Mouse (Mus musculus) midbrain, embryonic 13.5 days (tissue): ENCODE measurements around the gene Hcrt. TPM values are rescaled to one million over a fixed set of nuclear protein-coding genes. Genes with fewer than 3 reads are reported as not detected.

Experiments used
- ATAC-seq: fragments of 200-750 bp; cut with Nextera tagmentation; 2 replicates; pipeline ENCODE4 v1.8.0; 2017; ENCODE audit warnings: mild to moderate bottlenecking, moderate TSS enrichment, moderate library complexity
- H3K27ac ChIP-seq: fragments of 300-500 bp; sonication (generic); 2 replicates; pipeline ENCODE4 v1.5.1; 2015; ENCODE audit warnings: inconsistent platforms, mild to moderate bottlenecking, moderate library complexity
- H3K27me3 ChIP-seq: fragments of 300-500 bp; sonication (generic); 2 replicates; pipeline ENCODE4 v1.6.1; 2015; ENCODE audit warnings: mild to moderate bottlenecking, inconsistent platforms
- H3K36me3 ChIP-seq: fragments of 300-500 bp; sonication (generic); 2 replicates; pipeline ENCODE4 v1.6.1; 2015; ENCODE audit warnings: mild to moderate bottlenecking, inconsistent platforms
- H3K4me1 ChIP-seq: fragments of 300-500 bp; sonication (generic); replicated peaks from 2 replicates; pipeline ENCODE4 v1.6.1; 2015; ENCODE audit warnings: inconsistent platforms
- H3K4me2 ChIP-seq: fragments of 300-500 bp; sonication (generic); replicated peaks from 2 replicates; pipeline ENCODE4 v1.6.1; 2015; ENCODE audit warnings: moderate library complexity, mild to moderate bottlenecking, inconsistent platforms
- H3K4me3 ChIP-seq: fragments of 300-500 bp; sonication (generic); replicated peaks from 2 replicates; pipeline ENCODE4 v1.5.1; 2015; ENCODE audit warnings: mild to moderate bottlenecking, inconsistent platforms
- H3K9ac ChIP-seq: fragments of 300-500 bp; sonication (generic); replicated peaks from 2 replicates; pipeline ENCODE4 v1.6.1; 2015; ENCODE audit warnings: mild to moderate bottlenecking, inconsistent platforms
- H3K9me3 ChIP-seq: fragments of 300-500 bp; sonication (generic); 2 replicates; pipeline ENCODE4 v1.6.1; 2016; ENCODE audit warnings: mild to moderate bottlenecking, inconsistent platforms
- WGBS: fragments of 180-500 bp; shearing (Covaris S2); methylation state at CpG from one replicate; pipeline ENCODE4 v1.1.7; 2015; 5-methylcytosine and 5-hydroxymethylcytosine counted together
- polyA plus RNA-seq: library from polyadenylated mRNA; unstranded; fragments of >200 nt; fragmentation: Nextera tagmentation; extraction: Ambion mirVana; gene quantifications from 2 replicates; pipeline ENCODE4 v1.2.1, GENCODE M21; 2015

Gene Hcrt
- polyA plus RNA-seq, 1 experiment from 2014 or later = 0.30 TPM

DNA sequence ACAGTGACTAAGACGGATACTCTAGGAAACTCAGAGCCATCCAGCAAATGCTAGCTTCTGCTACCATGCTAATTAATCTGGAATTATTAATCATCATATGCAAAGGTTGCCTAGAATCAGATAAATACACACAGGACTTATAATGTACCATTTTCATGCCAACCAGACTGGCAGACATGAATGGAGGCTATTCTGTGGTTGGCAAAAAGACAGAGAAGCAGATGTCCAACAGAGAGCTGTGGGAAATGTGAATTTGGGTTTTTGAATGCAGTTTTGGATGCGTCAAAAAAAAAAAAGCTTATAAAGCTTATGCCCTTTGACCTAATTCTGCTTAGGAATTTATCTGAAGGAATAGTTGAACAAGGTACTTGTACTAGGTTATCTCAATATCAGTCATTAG is 23.0 kb upstream of the Hcrt start:
- H3K27ac ChIP-seq = no peak overlapping the region
- H3K36me3 ChIP-seq = peaks cover 62% of the 10 kb centered on the region
- H3K9ac ChIP-seq = no peak overlapping the region
- no peak overlapping the region for H3K4me3 ChIP-seq
- no peaks in the 10 kb centered on the region for H3K27me3 ChIP-seq
- H3K4me2 ChIP-seq = no peak overlapping the region
- 91% methylated on average over 2 of the region's 2 CpGs for WGBS
- no peaks in the 10 kb centered on the region for H3K4me1 ChIP-seq
- ATAC-seq = no peak
- no peaks in the 10 kb centered on the region for H3K9me3 ChIP-seq

DNA sequence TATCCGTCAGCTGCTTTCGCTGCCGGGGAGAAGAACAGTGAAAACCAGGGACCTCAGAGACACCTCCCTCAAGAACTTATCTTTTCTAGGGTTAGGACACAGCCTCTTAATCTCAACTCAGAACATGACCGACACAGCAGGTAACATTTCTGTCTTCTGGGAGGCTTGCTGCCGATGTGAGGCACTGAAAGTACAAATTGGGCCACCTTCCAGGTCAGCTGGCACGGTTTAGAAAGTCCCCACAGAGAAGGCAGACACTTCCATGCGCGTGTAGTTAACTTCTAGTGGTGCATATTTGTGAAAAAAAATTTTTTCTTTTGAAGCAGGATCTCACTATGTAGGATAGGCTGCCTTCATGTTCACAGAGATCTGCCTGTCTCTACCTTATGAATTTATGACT is 21.6 kb upstream of the Hcrt start:
- no peak for ATAC-seq
- 88% methylated on average over 8 of the region's 8 CpGs for WGBS
- Histone ChIP-seq H3K4me1 (no peaks in the 10 kb centered on the region), H3K4me2 (no peak overlapping the region), H3K36me3 (peaks cover 62% of the 10 kb centered on the region), H3K9ac (no peak overlapping the region), H3K9me3 (no peaks in the 10 kb centered on the region), H3K27me3 (no peaks in the 10 kb centered on the region), H3K4me3 (no peak overlapping the region), H3K27ac (no peak overlapping the region)

DNA sequence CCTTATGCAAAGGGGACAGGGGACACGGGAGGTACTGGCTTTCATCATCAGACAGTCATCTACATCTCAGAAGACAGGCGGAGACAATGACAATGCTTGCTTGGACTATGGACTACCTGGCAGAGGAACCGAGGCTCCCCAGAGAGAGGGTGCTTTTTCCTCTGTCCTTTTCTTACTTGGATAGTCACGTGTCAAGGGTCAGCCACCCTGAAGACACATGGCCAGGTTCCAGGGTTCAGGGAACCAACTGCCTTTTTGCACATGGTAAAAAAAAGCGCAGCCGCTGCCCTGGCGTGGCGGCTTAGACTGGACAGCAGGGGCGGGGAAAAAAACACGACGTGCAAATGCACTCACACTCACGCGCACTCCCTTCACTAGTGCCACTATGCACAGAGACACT is 19.8 kb upstream of the Hcrt start:
- WGBS = 90% methylated on average over 13 of the region's 13 CpGs
- Histone ChIP-seq H3K36me3 (peaks cover 53% of the 10 kb centered on the region), H3K27ac (no peak overlapping the region), H3K9ac (no peak overlapping the region), H3K4me2 (no peak overlapping the region), H3K4me1 (no peaks in the 10 kb centered on the region), H3K27me3 (no peaks in the 10 kb centered on the region), H3K9me3 (no peaks in the 10 kb centered on the region), H3K4me3 (no peak overlapping the region)
- ATAC-seq = no peak

DNA sequence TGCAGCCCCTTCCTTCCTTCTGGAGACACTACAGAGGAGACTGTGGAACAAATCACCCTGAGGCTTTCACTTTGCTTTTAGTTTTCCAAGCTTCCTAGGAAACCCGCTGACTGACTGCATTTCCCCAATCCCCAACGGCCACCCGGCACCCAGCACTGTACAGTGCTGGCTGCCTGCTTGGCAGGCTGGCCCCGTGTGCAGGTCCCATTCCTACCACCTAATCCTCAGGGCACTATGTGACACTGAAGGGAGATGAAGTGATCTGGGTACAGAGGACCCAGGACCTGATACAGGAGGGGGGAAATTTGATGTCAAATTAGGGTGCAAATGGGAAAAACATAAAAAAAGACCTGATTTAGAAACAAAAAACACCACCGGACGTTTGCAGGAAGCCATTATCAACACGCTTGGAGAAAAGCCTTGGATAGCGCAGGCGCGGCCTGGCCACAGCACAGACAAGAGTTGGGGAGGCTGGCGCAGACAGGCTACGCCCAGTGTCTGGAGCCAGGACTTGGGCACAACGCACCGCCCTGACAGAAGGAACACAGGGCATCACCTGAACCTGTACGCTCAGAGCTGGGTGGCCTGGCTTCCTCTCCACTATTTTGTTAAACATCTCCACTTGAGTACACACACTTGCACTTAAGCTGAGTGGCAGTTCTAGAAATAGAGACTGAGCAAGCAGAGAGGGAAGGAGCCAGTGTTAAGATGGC is 19.2 kb upstream of the Hcrt start:
- Histone ChIP-seq H3K4me1 (no peaks in the 10 kb centered on the region), H3K4me2 (no peak overlapping the region), H3K9me3 (no peaks in the 10 kb centered on the region), H3K36me3 (peaks cover 46% of the 10 kb centered on the region), H3K27me3 (no peaks in the 10 kb centered on the region), H3K9ac (no peak overlapping the region), H3K27ac (no peak overlapping the region), H3K4me3 (no peak overlapping the region)
- ATAC-seq = no peak
- WGBS = 91% methylated on average over 15 of the region's 15 CpGs

DNA sequence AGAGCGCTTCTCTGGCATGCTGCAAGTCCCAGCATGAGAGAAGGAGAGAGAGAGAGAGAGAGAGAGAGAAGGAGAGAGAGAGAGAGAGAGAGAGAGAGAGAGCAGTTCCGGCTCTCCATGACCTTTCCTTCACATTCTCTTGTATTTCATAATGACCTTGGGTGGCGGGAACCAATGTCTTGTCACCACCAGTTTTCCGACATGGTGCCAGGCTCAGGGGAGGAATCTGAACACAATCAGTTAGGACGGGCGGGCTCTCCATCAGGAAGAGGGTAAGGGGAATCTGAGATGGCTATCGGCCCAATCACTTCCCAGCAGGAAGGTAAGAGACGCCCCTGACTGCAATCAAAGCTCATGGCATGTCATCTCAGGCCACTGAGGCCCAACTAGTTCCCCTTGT is 17.5 kb upstream of the Hcrt start:
- Histone ChIP-seq H3K27me3 (no peaks in the 10 kb centered on the region), H3K4me1 (no peaks in the 10 kb centered on the region), H3K4me3 (no peak overlapping the region), H3K9me3 (no peaks in the 10 kb centered on the region), H3K9ac (no peak overlapping the region), H3K36me3 (peaks cover 38% of the 10 kb centered on the region), H3K4me2 (no peak overlapping the region), H3K27ac (no peak overlapping the region)
- 88% methylated on average over 8 of the region's 8 CpGs for WGBS
- no peak for ATAC-seq

DNA sequence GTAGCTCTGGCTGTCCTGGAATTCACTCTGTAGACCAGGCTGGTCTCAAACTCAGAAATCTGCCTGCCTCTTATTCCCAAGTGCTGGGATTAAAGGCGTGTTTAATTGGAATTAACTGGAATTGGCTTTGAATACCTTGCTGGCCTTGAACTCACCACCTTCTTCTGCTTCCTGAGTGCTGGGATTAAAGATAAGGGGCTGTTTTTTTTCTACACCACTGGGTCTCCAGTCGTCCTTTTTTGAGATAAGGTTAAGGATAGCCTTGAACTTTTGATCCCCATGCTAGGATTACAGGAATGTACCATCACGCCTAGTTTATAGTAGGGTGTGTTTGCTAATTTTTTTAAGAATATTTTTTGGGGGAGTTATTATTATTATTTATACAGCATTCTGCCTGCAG is 15.3 kb upstream of the Hcrt start:
- Histone ChIP-seq H3K4me1 (no peaks in the 10 kb centered on the region), H3K9me3 (no peaks in the 10 kb centered on the region), H3K27ac (no peak overlapping the region), H3K9ac (no peak overlapping the region), H3K36me3 (peaks cover 28% of the 10 kb centered on the region), H3K4me2 (no peak overlapping the region), H3K4me3 (no peak overlapping the region), H3K27me3 (no peaks in the 10 kb centered on the region)
- WGBS = 81% methylated on average over 3 of the region's 3 CpGs
- ATAC-seq = no peak

DNA sequence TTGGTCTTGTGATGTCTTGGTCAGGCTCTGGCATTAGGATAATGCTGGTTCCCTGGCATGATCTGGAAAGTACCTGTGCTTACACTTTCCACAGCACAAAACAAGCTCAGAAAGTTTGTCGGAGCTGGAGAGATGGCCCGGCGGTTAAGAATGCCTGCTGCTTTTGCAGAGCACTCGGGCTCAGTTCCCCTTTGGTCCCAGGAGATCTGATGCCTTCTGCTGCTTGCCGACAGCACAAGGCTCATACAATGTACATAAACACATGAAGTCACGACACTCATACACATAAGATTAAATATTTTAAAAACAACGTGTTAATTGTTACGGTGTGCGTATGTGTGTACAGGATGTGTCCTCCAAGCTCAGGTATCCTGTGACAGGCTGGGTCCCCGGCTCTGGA is 13.2 kb upstream of the Hcrt start:
- Histone ChIP-seq H3K27ac (no peak overlapping the region), H3K4me3 (no peak overlapping the region), H3K36me3 (0 out of 2 replicates have a peak, but pooled peaks cover 10% of the 10 kb centered on the region), H3K27me3 (no peaks in the 10 kb centered on the region), H3K9ac (no peak overlapping the region), H3K9me3 (no peaks in the 10 kb centered on the region), H3K4me1 (0 out of 2 replicates have a peak, but pooled peaks cover 2% of the 10 kb centered on the region), H3K4me2 (no peak overlapping the region)
- no peak for ATAC-seq
- 83% methylated on average over 10 of the region's 10 CpGs for WGBS

DNA sequence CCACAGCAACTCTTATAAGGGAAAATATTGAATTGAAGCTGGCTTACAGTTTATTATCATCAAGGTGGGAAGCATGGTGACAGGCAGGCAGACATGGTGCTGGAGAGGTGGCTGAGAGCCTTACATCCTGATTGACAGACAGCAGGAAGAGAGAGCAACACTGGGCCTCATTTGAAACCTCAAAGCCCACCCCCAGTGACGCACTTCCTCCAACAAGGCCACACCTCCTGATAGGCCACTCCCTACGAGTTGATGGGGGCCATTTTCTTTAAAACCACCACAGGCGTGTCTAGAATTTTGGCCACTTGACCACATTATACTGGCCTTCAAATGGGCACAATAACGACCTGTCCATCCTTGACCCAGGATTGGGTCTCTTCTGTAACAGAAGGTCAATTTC is 11.5 kb upstream of the Hcrt start:
- H3K27ac ChIP-seq = no peak overlapping the region
- H3K9me3 ChIP-seq = no peaks in the 10 kb centered on the region
- 0 out of 2 replicates have a peak, but pooled peaks cover 1% of the 10 kb centered on the region for H3K36me3 ChIP-seq
- no peaks in the 10 kb centered on the region for H3K27me3 ChIP-seq
- no peak overlapping the region for H3K4me2 ChIP-seq
- peaks cover 8% of the 10 kb centered on the region; the same call in 1 of the 2 replicates for H3K4me1 ChIP-seq
- no peak overlapping the region for H3K4me3 ChIP-seq
- no peak for ATAC-seq
- H3K9ac ChIP-seq = no peak overlapping the region
- WGBS = 80% methylated on average over 4 of the region's 4 CpGs

DNA sequence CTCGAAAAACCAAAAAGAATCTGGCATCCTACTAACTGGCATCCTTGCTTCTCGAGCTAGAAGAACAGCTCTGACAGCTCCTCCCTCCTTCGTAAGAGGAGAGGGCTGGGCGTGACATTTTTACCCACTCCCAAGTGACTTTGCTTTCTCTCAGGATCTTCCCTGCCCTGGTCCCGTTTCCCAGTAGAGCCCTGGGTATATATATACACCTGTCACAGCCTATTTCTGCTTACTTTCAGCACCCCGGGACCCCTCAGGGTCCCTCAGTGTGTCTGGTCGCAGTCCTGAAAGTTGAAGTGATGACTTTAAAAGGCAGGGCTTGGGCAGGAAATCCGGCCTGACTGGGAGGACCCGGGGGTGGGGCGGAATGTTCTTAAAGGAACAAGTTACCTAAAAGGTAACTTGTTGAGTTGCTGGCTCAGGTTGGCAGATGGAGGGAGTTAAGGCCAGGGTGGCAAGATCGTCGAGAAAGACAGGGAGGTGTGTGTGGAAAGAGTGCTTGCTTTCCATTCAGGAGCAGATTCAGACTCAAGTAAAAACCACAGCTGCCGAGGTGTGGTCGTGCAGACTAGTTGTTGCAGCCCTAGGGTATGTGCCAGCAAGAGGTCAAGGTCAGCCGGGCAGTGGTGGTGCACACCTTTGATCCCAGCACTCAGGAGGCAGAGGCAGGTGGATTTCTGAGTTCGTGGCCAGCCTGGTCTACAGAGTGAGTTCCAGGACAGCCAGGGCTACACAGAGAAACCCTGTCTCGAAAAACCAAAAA is 8.1 kb upstream of the Hcrt start, which contains the start of gene Ghdc:
TSS of gene Ghdc (minus strand) at position 312 of the 763 bp plus-strand sequence.
- WGBS = 23% methylated on average over 17 of the region's 17 CpGs
- no peak for ATAC-seq
- no peak within 1 kb of the TSS for H3K27ac ChIP-seq

DNA sequence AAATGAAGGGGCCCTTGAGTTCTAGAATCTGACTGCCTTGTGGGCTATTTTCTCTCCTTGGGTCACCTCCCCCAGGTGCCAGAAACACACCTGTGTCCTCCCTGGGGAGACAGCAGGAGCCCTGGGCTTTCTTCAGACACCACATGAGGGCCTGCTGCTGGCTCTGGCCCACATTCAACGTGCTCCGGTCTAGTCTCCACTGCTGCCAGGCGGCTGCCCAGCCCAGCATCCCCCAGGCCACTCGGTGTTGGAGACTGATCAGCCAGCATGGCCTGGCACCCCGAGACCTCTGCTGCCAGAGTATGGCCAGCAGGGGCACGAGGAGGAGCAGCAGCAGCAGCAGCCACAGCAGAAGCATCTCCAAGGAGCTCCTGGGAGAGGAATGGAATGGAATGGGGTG is 7.2 kb upstream of the Hcrt start:
- 53% methylated on average over 6 of the region's 6 CpGs for WGBS
- Histone ChIP-seq H3K9me3 (no peaks in the 10 kb centered on the region), H3K9ac (0 out of 2 replicates have a peak overlapping the region, but pooled peaks have one; percentile 24), H3K4me3 (peak overlapping the region; percentile 42), H3K36me3 (no peaks in the 10 kb centered on the region), H3K27ac (no peak overlapping the region), H3K4me2 (peak overlapping the region; percentile 51), H3K4me1 (peaks cover 8% of the 10 kb centered on the region; the same call in 1 of the 2 replicates), H3K27me3 (no peaks in the 10 kb centered on the region)
- no peak for ATAC-seq

More for the DNA sequence above, 8.1 kb upstream of the Hcrt start, which contains the start of gene Ghdc:
- Histone ChIP-seq H3K27me3 (no peaks in the 10 kb centered on the region), H3K9ac (peak within 1 kb of the TSS; percentile 37; the same call in 1 of the 2 replicates), H3K4me3 (peak within 1 kb of the TSS; percentile 42), H3K4me2 (peak within 1 kb of the TSS; percentile 51), H3K4me1 (peaks cover 8% of the 10 kb centered on the region; the same call in 1 of the 2 replicates), H3K36me3 (no peaks in the 10 kb centered on the region), H3K9me3 (no peaks in the 10 kb centered on the region)

DNA sequence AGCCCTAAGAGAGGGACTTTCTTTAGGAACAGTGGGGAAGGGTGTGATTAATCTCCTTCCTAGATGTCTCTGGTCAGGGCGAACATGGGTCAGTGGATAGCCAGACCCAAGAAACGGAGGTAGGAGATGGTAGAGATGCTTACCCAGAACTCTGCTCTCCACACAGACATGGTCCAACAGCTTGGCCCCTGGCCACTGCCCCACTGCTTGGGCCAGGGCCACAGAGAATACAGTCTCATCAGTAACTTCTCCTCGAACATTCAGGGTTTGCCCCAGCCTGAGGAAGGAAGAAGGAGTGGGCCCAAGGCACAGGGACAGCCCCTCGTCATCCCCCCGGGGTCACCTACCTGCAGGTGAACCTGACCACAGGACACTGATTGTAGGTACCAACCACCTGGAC is 5.1 kb upstream of the Hcrt start:
- H3K9ac ChIP-seq = no peak overlapping the region
- 89% methylated on average over 5 of the region's 5 CpGs for WGBS
- no peak overlapping the region for H3K4me3 ChIP-seq
- peaks cover 8% of the 10 kb centered on the region; the same call in 1 of the 2 replicates for H3K4me1 ChIP-seq
- H3K27ac ChIP-seq = no peak overlapping the region
- H3K4me2 ChIP-seq = no peak overlapping the region
- no peaks in the 10 kb centered on the region for H3K9me3 ChIP-seq
- H3K36me3 ChIP-seq = no peaks in the 10 kb centered on the region
- no peak for ATAC-seq
- no peaks in the 10 kb centered on the region for H3K27me3 ChIP-seq

DNA sequence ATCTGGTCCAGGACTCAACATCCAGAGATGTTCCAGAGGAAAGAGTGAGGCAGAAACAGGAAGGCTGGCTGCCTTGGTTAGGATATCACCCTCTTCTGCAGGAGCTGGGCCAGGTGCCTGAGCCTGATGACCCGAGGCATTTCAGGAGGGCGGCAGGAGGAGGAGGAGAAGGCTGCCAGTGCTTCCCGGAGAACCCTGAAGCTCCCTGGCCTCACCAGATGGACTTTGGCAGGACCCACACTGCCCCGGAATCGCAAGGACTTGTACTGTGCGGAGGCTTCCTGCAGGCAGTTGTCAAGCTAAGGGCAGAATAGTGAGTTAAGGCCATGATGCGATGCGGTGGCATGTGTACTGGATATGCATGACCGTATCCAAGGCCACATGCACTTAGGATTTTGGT is 4.0 kb upstream of the Hcrt start:
- ATAC-seq = no peak
- WGBS = 86% methylated on average over 9 of the region's 9 CpGs
- no peak overlapping the region for H3K4me3 ChIP-seq

More for the DNA sequence above, 4.0 kb upstream of the Hcrt start:
- no peaks in the 10 kb centered on the region for H3K36me3 ChIP-seq
- no peak overlapping the region for H3K9ac ChIP-seq
- H3K27ac ChIP-seq = no peak overlapping the region
- H3K4me1 ChIP-seq = peaks cover 8% of the 10 kb centered on the region; the same call in 1 of the 2 replicates
- no peak overlapping the region for H3K4me2 ChIP-seq
- H3K9me3 ChIP-seq = no peaks in the 10 kb centered on the region
- peaks cover 6% of the 10 kb centered on the region; the same call in 1 of the 2 replicates for H3K27me3 ChIP-seq
